ENCODE assay signal across 16 mouse cellular contexts in genomic region chr8:30333352-30333751, GRCm38 (mm10).
"Had no signal": no experiment of that assay in that cellular context is flagged by ENCODE, and none has a peak within 500 bp of the region (broad histone marks: within the 10 kb centered on the region; RNA-seq: fewer than 3 reads in every experiment).

No protein-coding gene starts in this region.

- H3K4me3 ChIP-seq: left cerebral cortex, adult 2 months; liver, embryonic 13.5 days; neural tube, embryonic 12.5 days; stomach, embryonic 15.5 days had no signal

- H3K27ac ChIP-seq: hindbrain, postnatal 0 days; left cerebral cortex, adult 2 months; liver, embryonic 13.5 days; macrophage; neural tube, embryonic 12.5 days; stomach, embryonic 15.5 days had no signal

- H3K9me3 ChIP-seq: liver, embryonic 13.5 days; neural tube, embryonic 12.5 days; stomach, embryonic 15.5 days had no signal

- DNase-seq: kidney, adult 18-20 months; kidney, adult 9 months; kidney, postnatal 36 days; layer of hippocampus, postnatal 36 days; liver, embryonic 13.5 days; lung, adult 2 months; right cerebral cortex, postnatal 25 days; spleen, adult 18-20 months; thymus, postnatal 25 days had no signal

- H3K9ac ChIP-seq: liver, embryonic 13.5 days; neural tube, embryonic 12.5 days; stomach, embryonic 15.5 days had no signal

- H3K4me1 ChIP-seq: liver, embryonic 13.5 days; neural tube, embryonic 12.5 days; stomach, embryonic 15.5 days had no signal

- H3K27me3 ChIP-seq: liver, embryonic 13.5 days; neural tube, embryonic 12.5 days; stomach, embryonic 15.5 days had no signal

- H3K4me2 ChIP-seq: liver, embryonic 13.5 days; neural tube, embryonic 12.5 days; stomach, embryonic 15.5 days had no signal

- ATAC-seq: hindbrain, postnatal 0 days; inflammation-experienced regulatory T-cells, adult 6 months; intestine, embryonic 16.5 days had no signal

- H3K36me3 ChIP-seq: liver, embryonic 13.5 days; neural tube, embryonic 12.5 days; stomach, embryonic 15.5 days had no signal
